Mouse (Mus musculus): ENCODE results near the gene Nol8. TPM values are rescaled to one million over a fixed set of nuclear protein-coding genes. Genes with fewer than 3 reads are reported as not detected.
A peak's percentile ranks its signal among the peaks of the same experiment; 100 is the strongest.

Gene Nol8
- polyA plus RNA-seq, 1 experiment from 2014 or later, result 22.0 TPM

DNA sequence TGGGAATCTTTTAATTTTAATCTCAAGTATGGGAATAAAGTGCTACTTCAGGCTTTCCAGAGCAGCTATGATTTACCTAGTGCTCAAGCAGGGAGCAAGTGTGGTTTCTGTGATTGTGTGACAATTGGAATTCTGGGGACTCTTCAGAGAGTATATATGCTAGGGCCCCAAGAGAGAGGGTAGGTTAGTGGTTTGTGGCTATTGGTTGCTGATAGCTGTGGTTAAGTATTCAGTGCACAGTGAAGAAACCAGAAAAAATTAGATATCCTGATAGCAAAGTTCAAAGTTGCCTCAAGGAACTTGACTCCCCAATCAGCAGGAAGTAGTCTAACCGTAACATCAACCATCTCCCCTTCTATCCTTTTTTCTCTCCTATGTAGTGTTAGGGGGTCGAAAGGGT lies 24.9 kb downstream of the Nol8 start:
- H3K4me3 ChIP-seq (ENCODE audit: low read length), result no peak overlapping the region
- H3K9ac ChIP-seq (ENCODE audit: low read depth, low read length), result no peak overlapping the region
- peaks cover under 1% of the 10 kb centered on the region; the same call in 1 of the 2 replicates for H3K4me1 ChIP-seq (ENCODE audit: control insufficient read depth, insufficient read depth, low read length)
- no peak for ATAC-seq (ENCODE audit: low FRiP score, low TSS enrichment)
- H3K4me2 ChIP-seq (replicated peaks; ENCODE audit: low read depth, low read length), result no peak overlapping the region
- H3K27ac ChIP-seq (ENCODE audit: low read depth, low read length), result no peak overlapping the region
- H3K9me3 ChIP-seq (ENCODE audit: control insufficient read depth, low read length), result no peaks in the 10 kb centered on the region
- peaks cover 26% of the 10 kb centered on the region for H3K36me3 ChIP-seq (ENCODE audit: control insufficient read depth, insufficient read depth, low read length)
- H3K27me3 ChIP-seq (ENCODE audit: control insufficient read depth, insufficient read depth, low read length), result no peaks in the 10 kb centered on the region
- 93% methylated on average over 2 of the region's 2 CpGs for WGBS

GRCm38 (mm10) chr13:49681351-49682232 lies 28.7 kb downstream of the Nol8 start, which contains the start of gene Iars:
Gene Iars (plus strand): TSS chr13:49682100.
- H3K4me2 ChIP-seq (replicated peaks; ENCODE audit: low read depth, low read length), result peak within 1 kb of the TSS; percentile 64
- WGBS, result 6% methylated on average over 26 of the region's 26 CpGs
- peak; percentile 100 for ATAC-seq (ENCODE audit: low FRiP score, low TSS enrichment)

GRCm38 (mm10) chr13:49682233-49682846 lies 29.5 kb downstream of the Nol8 start:
- peaks cover 8% of the 10 kb centered on the region; the same call in 1 of the 2 replicates for H3K4me1 ChIP-seq (ENCODE audit: control insufficient read depth, insufficient read depth, low read length)
- H3K36me3 ChIP-seq (ENCODE audit: control insufficient read depth, insufficient read depth, low read length), result peaks cover 10% of the 10 kb centered on the region; the same call in 1 of the 2 replicates
- ATAC-seq (ENCODE audit: low FRiP score, low TSS enrichment), result no peak
- no peaks in the 10 kb centered on the region for H3K9me3 ChIP-seq (ENCODE audit: control insufficient read depth, low read length)
- H3K27ac ChIP-seq (ENCODE audit: low read depth, low read length), result peak overlapping the region; percentile 45; the same call in 1 of the 2 replicates
- peak overlapping the region; percentile 77 for H3K4me3 ChIP-seq (ENCODE audit: low read length)
- WGBS, result 1% methylated on average over 20 of the region's 20 CpGs
- H3K4me2 ChIP-seq (replicated peaks; ENCODE audit: low read depth, low read length), result peak overlapping the region; percentile 64
- no peaks in the 10 kb centered on the region for H3K27me3 ChIP-seq (ENCODE audit: control insufficient read depth, insufficient read depth, low read length)
- peak overlapping the region; percentile 73 for H3K9ac ChIP-seq (ENCODE audit: low read depth, low read length)

More at GRCm38 (mm10) chr13:49681351-49682232, 28.7 kb downstream of the Nol8 start, which contains the start of gene Iars:
- peak within 1 kb of the TSS; percentile 77 for H3K4me3 ChIP-seq (ENCODE audit: low read length)
- H3K36me3 ChIP-seq (ENCODE audit: control insufficient read depth, insufficient read depth, low read length), result peaks cover 16% of the 10 kb centered on the region; the same call in 1 of the 2 replicates
- peak within 1 kb of the TSS; percentile 45; the same call in 1 of the 2 replicates for H3K27ac ChIP-seq (ENCODE audit: low read depth, low read length)
- H3K9ac ChIP-seq (ENCODE audit: low read depth, low read length), result peak within 1 kb of the TSS; percentile 73
- H3K4me1 ChIP-seq (ENCODE audit: control insufficient read depth, insufficient read depth, low read length), result peaks cover 8% of the 10 kb centered on the region; the same call in 1 of the 2 replicates
- no peaks in the 10 kb centered on the region for H3K27me3 ChIP-seq (ENCODE audit: control insufficient read depth, insufficient read depth, low read length)
- H3K9me3 ChIP-seq (ENCODE audit: control insufficient read depth, low read length), result no peaks in the 10 kb centered on the region

GRCm38 (mm10) chr13:49684266-49684665 lies 31.4 kb downstream of the Nol8 start:
- Histone ChIP-seq H3K9me3 (ENCODE audit: control insufficient read depth, low read length) (no peaks in the 10 kb centered on the region), H3K36me3 (ENCODE audit: control insufficient read depth, insufficient read depth, low read length) (peaks cover 17% of the 10 kb centered on the region), H3K27ac (ENCODE audit: low read depth, low read length) (no peak overlapping the region), H3K27me3 (ENCODE audit: control insufficient read depth, insufficient read depth, low read length) (no peaks in the 10 kb centered on the region), H3K4me3 (ENCODE audit: low read length) (no peak overlapping the region), H3K4me2 (replicated peaks; ENCODE audit: low read depth, low read length) (no peak overlapping the region), H3K4me1 (ENCODE audit: control insufficient read depth, insufficient read depth, low read length) (peaks cover 8% of the 10 kb centered on the region; the same call in 1 of the 2 replicates), H3K9ac (ENCODE audit: low read depth, low read length) (no peak overlapping the region)
- no peak for ATAC-seq (ENCODE audit: low FRiP score, low TSS enrichment)
- 85% methylated on average over 4 of the region's 4 CpGs for WGBS

DNA sequence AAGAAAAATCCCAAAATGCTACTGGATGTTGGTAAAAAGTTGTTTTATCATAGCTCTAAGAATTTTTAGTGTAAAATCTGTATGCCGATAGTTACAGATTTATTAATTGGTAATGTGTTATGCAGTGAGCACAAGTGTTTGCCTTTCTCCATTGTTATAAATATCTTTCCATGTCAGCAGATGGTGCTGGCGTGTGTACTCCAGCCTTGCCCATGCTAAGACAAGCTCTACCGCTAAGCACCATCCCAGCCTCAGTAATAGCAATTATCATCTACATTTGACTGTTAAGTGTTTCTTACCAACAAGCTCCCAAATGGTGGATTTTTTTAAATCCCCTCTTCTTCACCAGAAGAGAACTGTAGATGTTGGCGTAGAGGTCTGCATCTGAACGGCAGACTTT lies 38.2 kb downstream of the Nol8 start:
- no peaks in the 10 kb centered on the region for H3K9me3 ChIP-seq (ENCODE audit: control insufficient read depth, low read length)
- WGBS, result 97% methylated on average over 5 of the region's 5 CpGs
- H3K9ac ChIP-seq (ENCODE audit: low read depth, low read length), result no peak overlapping the region
- H3K4me1 ChIP-seq (ENCODE audit: control insufficient read depth, insufficient read depth, low read length), result no peaks in the 10 kb centered on the region
- no peak overlapping the region for H3K4me2 ChIP-seq (replicated peaks; ENCODE audit: low read depth, low read length)
- no peaks in the 10 kb centered on the region for H3K27me3 ChIP-seq (ENCODE audit: control insufficient read depth, insufficient read depth, low read length)
- H3K36me3 ChIP-seq (ENCODE audit: control insufficient read depth, insufficient read depth, low read length), result peaks cover 60% of the 10 kb centered on the region
- H3K4me3 ChIP-seq (ENCODE audit: low read length), result no peak overlapping the region
- ATAC-seq (ENCODE audit: low FRiP score, low TSS enrichment), result no peak
- H3K27ac ChIP-seq (ENCODE audit: low read depth, low read length), result no peak overlapping the region

- H3K4me3 ChIP-seq (ENCODE audit: low read length), result no peak overlapping the region
- no peaks in the 10 kb centered on the region for H3K4me1 ChIP-seq (ENCODE audit: control insufficient read depth, insufficient read depth, low read length)
- no peaks in the 10 kb centered on the region for H3K27me3 ChIP-seq (ENCODE audit: control insufficient read depth, insufficient read depth, low read length)
- H3K36me3 ChIP-seq (ENCODE audit: control insufficient read depth, insufficient read depth, low read length), result peaks cover 74% of the 10 kb centered on the region
- H3K9ac ChIP-seq (ENCODE audit: low read depth, low read length), result no peak overlapping the region
- no peak overlapping the region for H3K4me2 ChIP-seq (replicated peaks; ENCODE audit: low read depth, low read length)
- H3K9me3 ChIP-seq (ENCODE audit: control insufficient read depth, low read length), result no peaks in the 10 kb centered on the region
- H3K27ac ChIP-seq (ENCODE audit: low read depth, low read length), result no peak overlapping the region
- no peak for ATAC-seq (ENCODE audit: low FRiP score, low TSS enrichment)
- 92% methylated on average over 11 of the region's 11 CpGs for WGBS
These were observed 50.4 kb downstream of the Nol8 start for GRCm38 (mm10) chr13:49703216-49703779.

DNA sequence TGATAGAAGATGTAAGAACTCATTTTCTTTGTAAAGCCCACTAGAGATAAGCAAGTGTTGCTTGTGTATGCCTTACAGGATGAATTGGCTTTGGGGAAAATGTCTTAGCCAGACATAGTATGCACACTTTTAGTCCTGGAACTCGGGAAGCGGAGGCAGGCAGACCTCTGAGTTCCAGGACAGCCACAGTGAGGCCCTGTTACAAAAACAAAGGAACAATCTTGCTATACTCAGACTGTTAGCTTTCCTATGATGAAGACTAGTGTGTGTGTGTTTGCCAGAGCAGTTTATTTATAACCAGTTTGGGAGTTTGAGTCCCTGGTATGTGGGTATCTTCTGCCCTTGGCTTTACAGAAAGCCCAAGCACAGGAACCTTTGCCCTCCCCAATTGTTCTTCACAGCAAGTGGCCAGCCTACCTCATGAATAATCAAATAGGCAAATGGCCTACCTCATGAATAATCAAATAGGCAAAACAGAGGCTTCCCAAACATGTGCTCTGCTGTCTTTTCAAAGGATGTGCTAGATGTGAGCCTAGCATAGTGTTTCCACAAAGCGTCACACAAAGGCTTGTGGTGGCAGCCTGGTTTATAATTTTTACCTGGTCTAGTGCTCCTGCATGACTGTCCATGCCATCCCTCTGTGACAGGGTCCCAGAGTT lies 53.3 kb downstream of the Nol8 start:
- Histone ChIP-seq H3K27me3 (ENCODE audit: control insufficient read depth, insufficient read depth, low read length) (no peaks in the 10 kb centered on the region), H3K9ac (ENCODE audit: low read depth, low read length) (no peak overlapping the region), H3K9me3 (ENCODE audit: control insufficient read depth, low read length) (no peaks in the 10 kb centered on the region), H3K36me3 (ENCODE audit: control insufficient read depth, insufficient read depth, low read length) (peaks cover 87% of the 10 kb centered on the region), H3K4me3 (ENCODE audit: low read length) (no peak overlapping the region), H3K27ac (ENCODE audit: low read depth, low read length) (no peak overlapping the region), H3K4me1 (ENCODE audit: control insufficient read depth, insufficient read depth, low read length) (no peaks in the 10 kb centered on the region), H3K4me2 (replicated peaks; ENCODE audit: low read depth, low read length) (no peak overlapping the region)
- ATAC-seq (ENCODE audit: low FRiP score, low TSS enrichment), result no peak
- 90% methylated on average over 3 of the region's 3 CpGs for WGBS

DNA sequence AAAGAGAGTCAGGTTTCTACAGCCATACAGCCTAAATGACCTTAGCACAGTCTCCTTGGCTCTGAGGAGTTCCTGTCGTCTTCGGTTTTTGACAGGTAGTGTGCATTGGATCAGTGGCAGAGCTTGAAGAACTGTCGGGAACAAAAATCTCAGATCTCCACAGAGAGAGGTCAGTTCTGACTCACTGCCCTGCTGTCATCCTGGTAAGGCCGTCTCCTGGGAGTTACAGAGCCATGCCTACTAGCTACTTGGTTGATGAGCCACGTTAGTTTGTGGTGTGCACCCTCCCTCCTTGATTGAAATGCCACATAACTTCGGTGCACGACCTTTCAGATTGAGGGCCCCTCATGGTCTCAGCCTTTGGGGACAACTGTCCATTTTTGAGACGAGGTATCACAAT lies 55.4 kb downstream of the Nol8 start:
- no peaks in the 10 kb centered on the region for H3K9me3 ChIP-seq (ENCODE audit: control insufficient read depth, low read length)
- ATAC-seq (ENCODE audit: low FRiP score, low TSS enrichment), result no peak
- H3K4me2 ChIP-seq (replicated peaks; ENCODE audit: low read depth, low read length), result no peak overlapping the region
- H3K27me3 ChIP-seq (ENCODE audit: control insufficient read depth, insufficient read depth, low read length), result no peaks in the 10 kb centered on the region
- H3K9ac ChIP-seq (ENCODE audit: low read depth, low read length), result no peak overlapping the region
- peaks cover 85% of the 10 kb centered on the region for H3K36me3 ChIP-seq (ENCODE audit: control insufficient read depth, insufficient read depth, low read length)
- WGBS, result 90% methylated on average over 8 of the region's 8 CpGs
- H3K27ac ChIP-seq (ENCODE audit: low read depth, low read length), result no peak overlapping the region
- no peaks in the 10 kb centered on the region for H3K4me1 ChIP-seq (ENCODE audit: control insufficient read depth, insufficient read depth, low read length)
- H3K4me3 ChIP-seq (ENCODE audit: low read length), result no peak overlapping the region
